Mouse (Mus musculus) kidney, embryonic 16.5 days (tissue): ENCODE results near the gene Tango6. TPM values are rescaled to one million over a fixed set of nuclear protein-coding genes. Genes with fewer than 3 reads are reported as not detected.

Experiments
- ATAC-seq: fragments of 200-750 bp; cut with Nextera tagmentation; 2 replicates; pipeline ENCODE4 v1.8.0; 2017; ENCODE audit warnings: moderate TSS enrichment; ENCODE audit not compliant: low FRiP score, low TSS enrichment
- H3K27ac ChIP-seq: fragments of 300-500 bp; sonication (generic); 2 replicates; pipeline ENCODE4 v1.5.1; 2014; ENCODE audit warnings: low read length
- H3K27me3 ChIP-seq: fragments of 300-500 bp; sonication (generic); 2 replicates; pipeline ENCODE4 v1.6.1; 2014; ENCODE audit warnings: low read length, control low read depth, mixed read lengths; ENCODE audit not compliant: insufficient read depth
- H3K36me3 ChIP-seq: fragments of 300-500 bp; sonication (generic); 2 replicates; pipeline ENCODE4 v1.6.1; 2014; ENCODE audit warnings: low read length, control low read depth, mixed read lengths; ENCODE audit not compliant: insufficient read depth
- H3K4me1 ChIP-seq: fragments of 300-500 bp; sonication (generic); 2 replicates; pipeline ENCODE4 v1.6.1; 2014; ENCODE audit warnings: low read length, control low read depth, mixed read lengths; ENCODE audit not compliant: insufficient read depth
- H3K4me2 ChIP-seq: fragments of 300-500 bp; sonication (generic); replicated peaks from 2 replicates; pipeline ENCODE4 v1.6.1; 2014; ENCODE audit warnings: low read depth, low read length
- H3K4me3 ChIP-seq: fragments of 300-500 bp; sonication (generic); 2 replicates; pipeline ENCODE4 v1.5.1; 2014; ENCODE audit warnings: mild to moderate bottlenecking, low read length
- H3K9ac ChIP-seq: fragments of 300-500 bp; sonication (generic); replicated peaks from 2 replicates; pipeline ENCODE4 v1.6.1; 2014; ENCODE audit warnings: low read length
- H3K9me3 ChIP-seq: fragments of 300-500 bp; sonication (generic); 2 replicates; pipeline ENCODE4 v1.6.1; 2016; ENCODE audit warnings: low read length, control low read depth
- WGBS: fragments of 180-500 bp; shearing (Covaris S2); extraction: QIAGEN DNeasy Blood & Tissue Kit; methylation state at CpG from one replicate; pipeline ENCODE4 v1.1.7; 2014; 5-methylcytosine and 5-hydroxymethylcytosine counted together
- polyA plus RNA-seq: library from polyadenylated mRNA; unstranded; fragments of >200 nt; fragmentation: Nextera tagmentation; extraction: Ambion mirVana; gene quantifications from 2 replicates; pipeline ENCODE4 v1.2.1, GENCODE M21; 2015

The Tango6 gene
- polyA plus RNA-seq, 1 experiment from 2014 or later = 13.3 TPM

- Histone ChIP-seq H3K4me2 (no peak overlapping the region), H3K9ac (no peak overlapping the region), H3K4me1 (peaks cover 11% of the 10 kb centered on the region), H3K27me3 (no peaks in the 10 kb centered on the region), H3K36me3 (no peaks in the 10 kb centered on the region), H3K27ac (no peak overlapping the region), H3K4me3 (no peak overlapping the region), H3K9me3 (no peaks in the 10 kb centered on the region)
- no peak for ATAC-seq
- WGBS = 85% methylated on average over 2 of the region's 2 CpGs
Observed at GRCm38 (mm10) chr8:106646153-106646552, 36.7 kb upstream of the Tango6 start.

- no peaks in the 10 kb centered on the region for H3K27me3 ChIP-seq
- H3K4me3 ChIP-seq = no peak overlapping the region
- no peak overlapping the region for H3K9ac ChIP-seq
- 61% methylated on average over 5 of the region's 5 CpGs for WGBS
- no peaks in the 10 kb centered on the region for H3K9me3 ChIP-seq
- peaks cover 11% of the 10 kb centered on the region for H3K4me1 ChIP-seq
- no peaks in the 10 kb centered on the region for H3K36me3 ChIP-seq
- no peak for ATAC-seq
- no peak overlapping the region for H3K27ac ChIP-seq
- no peak overlapping the region for H3K4me2 ChIP-seq
Observed at GRCm38 (mm10) chr8:106646731-106647130, 36.1 kb upstream of the Tango6 start.

GRCm38 (mm10) chr8:106647387-106647786 is 35.5 kb upstream of the Tango6 start:
- Histone ChIP-seq H3K4me1 (peaks cover 11% of the 10 kb centered on the region), H3K27me3 (no peaks in the 10 kb centered on the region), H3K4me3 (no peak overlapping the region), H3K36me3 (no peaks in the 10 kb centered on the region), H3K9me3 (no peaks in the 10 kb centered on the region), H3K9ac (no peak overlapping the region), H3K27ac (no peak overlapping the region), H3K4me2 (no peak overlapping the region)
- WGBS = 42% methylated on average over 2 of the region's 2 CpGs
- ATAC-seq = no peak

- Histone ChIP-seq H3K4me1 (peaks cover 8% of the 10 kb centered on the region), H3K4me2 (no peak overlapping the region), H3K9me3 (no peaks in the 10 kb centered on the region), H3K27me3 (no peaks in the 10 kb centered on the region), H3K27ac (no peak overlapping the region), H3K9ac (no peak overlapping the region), H3K4me3 (no peak overlapping the region), H3K36me3 (no peaks in the 10 kb centered on the region)
- no peak for ATAC-seq
- 94% methylated on average over 8 of the region's 8 CpGs for WGBS
Observed at GRCm38 (mm10) chr8:106648421-106648820, 34.4 kb upstream of the Tango6 start.

GRCm38 (mm10) chr8:106651994-106652393 is 30.9 kb upstream of the Tango6 start:
- ATAC-seq = no peak
- Histone ChIP-seq H3K27me3 (no peaks in the 10 kb centered on the region), H3K4me1 (0 out of 2 replicates have a peak, but pooled peaks cover 3% of the 10 kb centered on the region), H3K9ac (no peak overlapping the region), H3K27ac (no peak overlapping the region), H3K9me3 (no peaks in the 10 kb centered on the region), H3K36me3 (no peaks in the 10 kb centered on the region), H3K4me3 (no peak overlapping the region), H3K4me2 (no peak overlapping the region)
- 78% methylated on average over 3 of the region's 3 CpGs for WGBS

GRCm38 (mm10) chr8:106656046-106656445 is 26.8 kb upstream of the Tango6 start:
- Histone ChIP-seq H3K4me3 (no peak overlapping the region), H3K36me3 (no peaks in the 10 kb centered on the region), H3K9ac (no peak overlapping the region), H3K4me1 (no peaks in the 10 kb centered on the region), H3K27ac (no peak overlapping the region), H3K27me3 (no peaks in the 10 kb centered on the region), H3K9me3 (no peaks in the 10 kb centered on the region), H3K4me2 (no peak overlapping the region)
- ATAC-seq = no peak

- ATAC-seq = no peak
- no peak overlapping the region for H3K4me3 ChIP-seq
- H3K4me1 ChIP-seq = no peaks in the 10 kb centered on the region
- H3K9ac ChIP-seq = no peak overlapping the region
- H3K27ac ChIP-seq = no peak overlapping the region
- no peaks in the 10 kb centered on the region for H3K27me3 ChIP-seq
- no peaks in the 10 kb centered on the region for H3K9me3 ChIP-seq
- 0 out of 2 replicates have a peak, but pooled peaks cover 5% of the 10 kb centered on the region for H3K36me3 ChIP-seq
- no peak overlapping the region for H3K4me2 ChIP-seq
- 49% methylated on average over 2 of the region's 2 CpGs for WGBS
Observed at GRCm38 (mm10) chr8:106672786-106673185, 10.1 kb upstream of the Tango6 start.

- no peaks in the 10 kb centered on the region for H3K27me3 ChIP-seq
- ATAC-seq = no peak
- no peaks in the 10 kb centered on the region for H3K36me3 ChIP-seq
- H3K9ac ChIP-seq = no peak overlapping the region
- WGBS = 97% methylated on average over 15 of the region's 15 CpGs
- H3K4me3 ChIP-seq = no peak overlapping the region
- H3K9me3 ChIP-seq = no peaks in the 10 kb centered on the region
- H3K27ac ChIP-seq = no peak overlapping the region
- no peaks in the 10 kb centered on the region for H3K4me1 ChIP-seq
- H3K4me2 ChIP-seq = no peak overlapping the region
Observed at GRCm38 (mm10) chr8:106674318-106674717, 8.6 kb upstream of the Tango6 start.

GRCm38 (mm10) chr8:106674894-106675293 is 8.0 kb upstream of the Tango6 start:
- H3K4me2 ChIP-seq = no peak overlapping the region
- 77% methylated on average over 8 of the region's 8 CpGs for WGBS

GRCm38 (mm10) chr8:106684387-106684786 is 1.5 kb downstream of the Tango6 start:
- Histone ChIP-seq H3K4me3 (no peak overlapping the region), H3K9ac (no peak overlapping the region), H3K4me2 (no peak overlapping the region), H3K9me3 (no peaks in the 10 kb centered on the region), H3K4me1 (peaks cover 13% of the 10 kb centered on the region; the same call in 1 of the 2 replicates), H3K27ac (no peak overlapping the region), H3K36me3 (no peaks in the 10 kb centered on the region), H3K27me3 (no peaks in the 10 kb centered on the region)
- 95% methylated on average over 4 of the region's 4 CpGs for WGBS
- no peak for ATAC-seq

More at GRCm38 (mm10) chr8:106674894-106675293, 8.0 kb upstream of the Tango6 start:
- no peaks in the 10 kb centered on the region for H3K36me3 ChIP-seq
- no peak overlapping the region for H3K27ac ChIP-seq
- H3K9me3 ChIP-seq = no peaks in the 10 kb centered on the region
- ATAC-seq = no peak
- H3K27me3 ChIP-seq = no peaks in the 10 kb centered on the region
- H3K9ac ChIP-seq = no peak overlapping the region
- H3K4me1 ChIP-seq = no peaks in the 10 kb centered on the region
- no peak overlapping the region for H3K4me3 ChIP-seq
